Mouse (Mus musculus) megakaryocyte, embryonic 14.5 days (primary cell): ENCODE results near the gene Hnrnpul1.

ENCODE experiments used
- FLI1 ChIP-seq: IDR thresholded peaks from 2 replicates; pipeline ENCODE4 v1.6.1; 2012; ENCODE audit warnings: low read length, inconsistent platforms, mixed read lengths
- GATA1 ChIP-seq: IDR thresholded peaks from 3 replicates; pipeline ENCODE4 v1.6.1; 2012; ENCODE audit warnings: mixed read lengths, low read length, inconsistent platforms, borderline replicate concordance

- TF ChIP-seq GATA1 (no peak), FLI1 (no peak)
Measured at GRCm38 (mm10) chr7:25793679-25794078, 39.1 kb upstream of the Hnrnpul1 start.
